Mouse (Mus musculus) MEL (cell line): ENCODE results near the gene Gnrhr.

Experiments
- CHD2 ChIP-seq: IDR thresholded peaks from 2 replicates; pipeline ENCODE4 v1.6.1; 2011; ENCODE audit warnings: low read length, improper control_type of control experiment
- CTCF ChIP-seq, 3 experiments: IDR thresholded peaks in 2 of 3; conservative IDR thresholded peaks in 1 of 3; 2 replicates each; pipeline ENCODE4 v1.5.1; 2011 to 2012; ENCODE audit warnings: low read length in 3 of 3, low read depth in 2 of 3, mild to moderate bottlenecking in 2 of 3, improper control_type of control experiment in 1 of 3, inconsistent platforms in 1 of 3, mixed read lengths in 1 of 3, moderate library complexity in 1 of 3; ENCODE audit not compliant: control insufficient read depth in 1 of 3, insufficient read depth in 1 of 3, poor library complexity in 1 of 3, severe bottlenecking in 1 of 3
- MYC ChIP-seq: IDR thresholded peaks from 2 replicates; pipeline ENCODE4 v1.6.1; 2011; ENCODE audit warnings: low read depth, mild to moderate bottlenecking, low read length, improper control_type of control experiment, moderate library complexity
- NELFE ChIP-seq: IDR thresholded peaks from 2 replicates; pipeline ENCODE4 v1.6.1; 2011; ENCODE audit warnings: low read depth, low read length, improper control_type of control experiment
- POLR2AphosphoS2 ChIP-seq: IDR thresholded peaks from 2 replicates; pipeline ENCODE4 v1.6.1; 2011; ENCODE audit warnings: low read length, improper control_type of control experiment

DNA sequence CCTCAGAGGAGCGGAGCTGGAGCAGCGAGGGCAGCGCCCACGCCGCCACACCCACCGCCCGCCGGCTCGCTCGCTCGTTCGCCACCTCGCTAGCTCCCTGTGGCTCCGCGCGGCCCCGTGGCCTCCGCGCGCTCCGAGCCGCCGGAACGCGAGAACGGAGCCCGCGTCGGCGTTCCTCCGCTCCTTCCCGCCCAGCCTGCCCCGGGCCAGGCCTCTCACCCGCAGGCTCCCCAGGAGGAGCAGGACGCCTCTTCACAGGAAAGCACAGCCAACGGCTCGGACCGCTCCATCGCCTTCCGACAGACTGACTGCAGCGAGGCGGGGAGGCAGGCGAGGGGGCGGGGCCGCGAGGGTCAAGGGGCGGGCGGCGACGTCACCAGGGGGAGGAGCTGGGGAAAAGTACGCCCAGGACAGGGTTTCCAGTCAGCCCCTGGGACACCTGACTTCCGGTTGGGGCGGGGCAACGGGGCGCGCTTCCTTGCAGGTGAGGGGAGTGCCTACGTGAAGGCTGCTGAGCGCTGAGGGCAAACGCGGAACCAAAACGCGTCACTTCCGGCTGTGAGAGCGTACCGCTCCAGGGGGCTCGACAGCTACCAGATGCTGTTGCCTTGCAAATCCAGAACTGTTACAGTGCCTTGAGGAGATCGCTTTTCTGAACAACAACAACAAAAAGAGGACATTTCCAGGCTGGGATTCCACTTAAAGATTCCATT lies 25.1 kb downstream of the Gnrhr start, which contains the start of gene Uba6:
- TF ChIP-seq POLR2AphosphoS2 (peak; percentile 82), CHD2 (no peak), MYC (no peak), NELFE (peak; percentile 87), CTCF (IDR thresholded peaks at IDR 0.05 in 2 of 3, conservative IDR thresholded peaks at IDR 0.05 in 1 of 3; ENCODE audit: control insufficient read depth in 1 of 3, insufficient read depth in 1 of 3, low read depth in 2 of 3, low read length in 3 of 3, poor library complexity in 1 of 3, severe bottlenecking in 1 of 3) (no peak)
